Mouse (Mus musculus) limb, embryonic 11.5 days (tissue): ENCODE data around the gene Olfr1043. TPM values are rescaled to one million over a fixed set of nuclear protein-coding genes. Genes with fewer than 3 reads are reported as not detected.
"Not testable (repeated sequence)": the region's sequence is repeated elsewhere in the genome, so short reads cannot be mapped to it uniquely, and the experiment has no call there.

Experiments
- ATAC-seq: fragments of 200-750 bp; cut with Nextera tagmentation; 2 replicates; pipeline ENCODE4 v1.8.0; 2017; ENCODE audit warnings: low read depth; ENCODE audit not compliant: insufficient number of reproducible peaks, low FRiP score, low TSS enrichment
- DNase-seq: peaks from one replicate; pipeline ENCODE4 v3.0.0-alpha.2; 2015; ENCODE audit warnings: low spot score
- H3K27ac ChIP-seq: fragments of 300-500 bp; sonication (generic); replicated peaks from 2 replicates; pipeline ENCODE4 v1.5.1; 2014; ENCODE audit warnings: low read depth, mild to moderate bottlenecking, low read length
- H3K27me3 ChIP-seq: fragments of 300-500 bp; sonication (generic); 2 replicates; pipeline ENCODE4 v1.6.1; 2014; ENCODE audit warnings: mild to moderate bottlenecking, low read length, mixed read lengths; ENCODE audit not compliant: control insufficient read depth, insufficient read depth
- H3K36me3 ChIP-seq: fragments of 300-500 bp; sonication (generic); 2 replicates; pipeline ENCODE4 v1.6.1; 2014; ENCODE audit warnings: mild to moderate bottlenecking, low read length, moderate library complexity, mixed read lengths; ENCODE audit not compliant: control insufficient read depth, insufficient read depth
- H3K4me1 ChIP-seq: fragments of 300-500 bp; sonication (generic); 2 replicates; pipeline ENCODE4 v1.6.1; 2014; ENCODE audit warnings: low read length, mixed read lengths; ENCODE audit not compliant: control insufficient read depth, insufficient read depth
- H3K4me2 ChIP-seq: fragments of 300-500 bp; sonication (generic); 2 replicates; pipeline ENCODE4 v1.6.1; 2014; ENCODE audit warnings: low read depth, mild to moderate bottlenecking, moderate library complexity; ENCODE audit not compliant: severe bottlenecking
- H3K4me3 ChIP-seq: fragments of 300-500 bp; sonication (generic); 2 replicates; pipeline ENCODE4 v1.5.1; 2014; ENCODE audit warnings: low read depth, low read length
- H3K9ac ChIP-seq: fragments of 300-500 bp; sonication (generic); 2 replicates; pipeline ENCODE4 v1.6.1; 2014; ENCODE audit warnings: mild to moderate bottlenecking, low read length
- H3K9me3 ChIP-seq: fragments of 300-500 bp; sonication (generic); 2 replicates; pipeline ENCODE4 v1.6.1; 2016; ENCODE audit warnings: low read length; ENCODE audit not compliant: control insufficient read depth
- WGBS: fragments of 180-500 bp; shearing (Covaris S2); extraction: QIAGEN DNeasy Blood & Tissue Kit; methylation state at CpG from one replicate; pipeline ENCODE4 v1.1.7; 2014; 5-methylcytosine and 5-hydroxymethylcytosine counted together
- polyA plus RNA-seq: library from polyadenylated mRNA; unstranded; fragments of >200 nt; fragmentation: Nextera tagmentation; extraction: Ambion mirVana; gene quantifications from 2 replicates; pipeline ENCODE4 v1.2.1, GENCODE M21; 2014

Olfr1043 gene
- polyA plus RNA-seq = not detected in 2 replicates

- ATAC-seq = no peak
- H3K27me3 ChIP-seq = no peaks in the 10 kb centered on the region
- no peak within 1 kb of the TSS for H3K4me3 ChIP-seq
- no peaks in the 10 kb centered on the region for H3K9me3 ChIP-seq
- H3K27ac ChIP-seq = no peak within 1 kb of the TSS
- no peaks in the 10 kb centered on the region for H3K36me3 ChIP-seq
- H3K9ac ChIP-seq = no peak within 1 kb of the TSS
- DNase-seq = no peak
- no peak within 1 kb of the TSS for H3K4me2 ChIP-seq
- WGBS = 93% methylated on average over 2 of the region's 2 CpGs
- no peaks in the 10 kb centered on the region for H3K4me1 ChIP-seq
Measured at GRCm38 (mm10) chr2:86167422-86167821, at the start of gene Olfr1043. Gene Olfr1043 (minus strand): TSS chr2:86167522.

GRCm38 (mm10) chr2:86202909-86203308, 35.6 kb upstream of the Olfr1043 start, which contains the start of gene Olfr1045:
Gene Olfr1045 (minus strand): TSS chr2:86203009.
- DNase-seq = no peak
- ATAC-seq = no peak
- H3K27ac ChIP-seq = no peak within 1 kb of the TSS
- no peak within 1 kb of the TSS for H3K4me3 ChIP-seq
- no peaks in the 10 kb centered on the region for H3K36me3 ChIP-seq
- no peaks in the 10 kb centered on the region for H3K27me3 ChIP-seq
- no peak within 1 kb of the TSS for H3K4me2 ChIP-seq
- H3K9ac ChIP-seq = no peak within 1 kb of the TSS
- no peaks in the 10 kb centered on the region for H3K4me1 ChIP-seq
- no peaks in the 10 kb centered on the region for H3K9me3 ChIP-seq

GRCm38 (mm10) chr2:86195863-86196262, 28.5 kb upstream of the Olfr1043 start:
- H3K27ac ChIP-seq = no peak overlapping the region
- DNase-seq = no peak
- H3K36me3 ChIP-seq = no peaks in the 10 kb centered on the region
- H3K9me3 ChIP-seq = no peaks in the 10 kb centered on the region
- 67% methylated on average over 1 of the region's 1 CpGs for WGBS
- no peaks in the 10 kb centered on the region for H3K4me1 ChIP-seq
- H3K4me2 ChIP-seq = no peak overlapping the region
- no peak for ATAC-seq
- H3K4me3 ChIP-seq = no peak overlapping the region
- no peak overlapping the region for H3K9ac ChIP-seq
- no peaks in the 10 kb centered on the region for H3K27me3 ChIP-seq

- Histone ChIP-seq H3K9me3 (no peaks in the 10 kb centered on the region), H3K4me1 (no peaks in the 10 kb centered on the region), H3K9ac (no peak within 1 kb of the TSS), H3K36me3 (no peaks in the 10 kb centered on the region), H3K4me2 (no peak within 1 kb of the TSS), H3K27me3 (no peaks in the 10 kb centered on the region), H3K4me3 (no peak within 1 kb of the TSS), H3K27ac (no peak within 1 kb of the TSS)
- ATAC-seq (no peak), DNase-seq (no peak)
Measured at GRCm38 (mm10) chr2:86185583-86185982, 18.3 kb upstream of the Olfr1043 start, which contains the start of gene Olfr52. Gene Olfr52 (minus strand): TSS chr2:86185683.

DNA sequence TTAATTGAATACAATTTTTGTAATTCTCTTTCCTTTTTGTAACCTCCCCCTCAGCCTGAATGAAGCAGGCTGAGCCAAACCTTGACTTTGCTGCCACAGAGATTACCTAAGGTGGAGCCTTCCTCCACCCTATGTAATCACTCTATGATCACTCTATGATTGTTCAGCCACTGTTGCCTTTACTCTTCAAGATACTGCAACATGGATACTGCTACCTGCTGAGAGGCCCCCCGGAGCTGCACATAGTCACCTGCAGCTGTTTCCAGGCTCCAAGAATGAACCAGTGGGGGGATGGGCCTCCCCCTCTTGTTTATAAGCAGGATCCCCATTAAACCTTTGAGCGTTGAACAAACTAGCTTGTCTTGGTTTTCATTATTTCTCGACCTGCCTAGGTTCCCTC, 12.6 kb upstream of the Olfr1043 start:
- Histone ChIP-seq H3K4me1 (no peaks in the 10 kb centered on the region), H3K9ac (no peak overlapping the region)

GRCm38 (mm10) chr2:86177720-86178119, 10.4 kb upstream of the Olfr1043 start, which contains the start of gene Olfr1044:
Gene Olfr1044 (minus strand): TSS chr2:86177820.
- no peak within 1 kb of the TSS for H3K4me3 ChIP-seq
- H3K4me1 ChIP-seq = no peaks in the 10 kb centered on the region
- H3K36me3 ChIP-seq = no peaks in the 10 kb centered on the region
- no peaks in the 10 kb centered on the region for H3K9me3 ChIP-seq
- no peak within 1 kb of the TSS for H3K27ac ChIP-seq
- H3K9ac ChIP-seq = no peak within 1 kb of the TSS
- ATAC-seq (no peak), DNase-seq (no peak)
- H3K4me2 ChIP-seq = no peak within 1 kb of the TSS
- H3K27me3 ChIP-seq = no peaks in the 10 kb centered on the region

More for the DNA sequence above, 12.6 kb upstream of the Olfr1043 start:
- Histone ChIP-seq H3K36me3 (no peaks in the 10 kb centered on the region), H3K4me3 (no peak overlapping the region), H3K9me3 (no peaks in the 10 kb centered on the region), H3K4me2 (no peak overlapping the region), H3K27me3 (no peaks in the 10 kb centered on the region), H3K27ac (no peak overlapping the region)
- 84% methylated on average over 3 of the region's 3 CpGs for WGBS
- no peak for ATAC-seq
- no peak for DNase-seq

GRCm38 (mm10) chr2:86175422-86175821, 8.1 kb upstream of the Olfr1043 start:
- not testable (repeated sequence) for H3K4me1 ChIP-seq, H3K9ac ChIP-seq, DNase-seq, H3K36me3 ChIP-seq, H3K4me2 ChIP-seq, H3K4me3 ChIP-seq, H3K27ac ChIP-seq, H3K27me3 ChIP-seq, H3K9me3 ChIP-seq, ATAC-seq
- WGBS = 88% methylated on average over 7 of the region's 7 CpGs

GRCm38 (mm10) chr2:86161738-86162137, 5.6 kb downstream of the Olfr1043 start, which contains the start of gene Olfr1042:
Gene Olfr1042 (minus strand): TSS chr2:86161838.
- ATAC-seq (no peak), DNase-seq (no peak)
- WGBS = 85% methylated on average over 2 of the region's 2 CpGs
- no peak within 1 kb of the TSS for H3K27ac ChIP-seq
- no peak within 1 kb of the TSS for H3K9ac ChIP-seq
- no peaks in the 10 kb centered on the region for H3K36me3 ChIP-seq
- H3K4me1 ChIP-seq = no peaks in the 10 kb centered on the region
- no peaks in the 10 kb centered on the region for H3K9me3 ChIP-seq
- no peak within 1 kb of the TSS for H3K4me2 ChIP-seq
- H3K27me3 ChIP-seq = no peaks in the 10 kb centered on the region
- H3K4me3 ChIP-seq = no peak within 1 kb of the TSS

GRCm38 (mm10) chr2:86146632-86147031, 20.7 kb downstream of the Olfr1043 start, which contains the start of gene Olfr1040:
Gene Olfr1040 (minus strand): TSS chr2:86146732.
- Histone ChIP-seq H3K4me3 (no peak within 1 kb of the TSS), H3K27me3 (no peaks in the 10 kb centered on the region), H3K9ac (no peak within 1 kb of the TSS), H3K9me3 (no peaks in the 10 kb centered on the region), H3K27ac (no peak within 1 kb of the TSS), H3K36me3 (no peaks in the 10 kb centered on the region), H3K4me2 (no peak within 1 kb of the TSS), H3K4me1 (no peaks in the 10 kb centered on the region)
- 88% methylated on average over 1 of the region's 1 CpGs for WGBS
- ATAC-seq = no peak
- DNase-seq = no peak
